Mouse (Mus musculus): ENCODE data around the gene Lamb3.

Gene Lamb3

DNA sequence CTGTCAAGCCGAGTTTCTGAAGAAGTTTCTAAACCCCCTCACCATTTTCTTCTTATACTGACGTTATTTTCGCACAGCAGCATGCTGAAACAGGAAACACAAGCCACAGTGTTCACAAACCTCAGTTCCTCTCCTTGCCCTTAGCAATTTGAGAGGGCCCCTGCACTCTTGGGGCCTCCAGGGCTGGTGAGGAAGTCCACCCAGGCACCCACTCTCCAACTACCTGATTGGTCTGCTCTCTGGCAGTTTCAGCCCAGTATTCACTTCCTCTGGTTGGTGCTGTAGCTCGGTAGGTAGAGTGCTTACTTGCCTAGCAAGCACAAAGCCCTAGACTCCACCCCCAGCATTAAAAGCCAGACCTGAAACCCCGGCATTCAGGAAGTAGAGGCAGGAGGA is 6.1 kb upstream of the Lamb3 start, which contains the start of gene Traf3ip3:
Traf3ip3 (minus strand) TSS at position 321 of the 396 bp plus-strand sequence.
- DNase-seq (ENCODE audit: low read depth), result no peak

DNA sequence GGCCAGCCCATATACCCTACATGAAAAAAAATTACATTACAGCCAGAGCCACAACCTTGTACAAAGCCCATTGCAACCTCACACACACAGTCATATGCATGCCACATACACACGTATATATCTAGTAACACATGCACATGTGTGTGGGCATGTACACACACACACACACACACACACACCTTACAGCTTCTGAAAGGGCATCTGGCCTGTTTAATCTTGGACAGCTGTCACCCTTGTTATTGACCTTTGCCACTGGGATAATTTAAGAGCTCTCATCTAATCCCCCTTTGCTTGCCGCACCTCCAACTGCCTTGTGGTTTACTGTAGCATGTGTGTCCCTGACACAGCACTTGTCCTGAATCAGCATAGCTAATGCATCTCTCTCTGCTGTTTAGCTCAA is 3.7 kb upstream of the Lamb3 start:
- DNase-seq (ENCODE audit: low read depth), result no peak

DNA sequence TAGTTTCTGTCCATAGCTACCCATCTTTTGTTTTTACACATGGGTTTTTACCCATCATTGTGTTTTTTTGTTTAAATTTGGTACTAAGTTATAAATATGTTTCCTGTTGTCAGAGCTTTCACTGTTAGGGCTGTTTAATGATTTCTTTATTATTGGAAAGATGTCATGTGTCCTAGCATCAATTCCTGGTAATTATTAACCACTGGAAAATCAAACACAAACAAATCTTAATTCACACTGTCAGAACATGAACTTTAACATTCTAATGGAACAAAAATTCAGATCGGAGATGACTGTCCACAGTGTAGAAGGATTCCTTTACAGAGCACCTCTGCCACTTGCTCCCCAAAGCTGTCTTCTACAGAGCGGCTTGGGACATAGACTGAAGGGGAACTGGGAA is 2.1 kb upstream of the Lamb3 start:
- no peak for DNase-seq (ENCODE audit: low read depth)

DNA sequence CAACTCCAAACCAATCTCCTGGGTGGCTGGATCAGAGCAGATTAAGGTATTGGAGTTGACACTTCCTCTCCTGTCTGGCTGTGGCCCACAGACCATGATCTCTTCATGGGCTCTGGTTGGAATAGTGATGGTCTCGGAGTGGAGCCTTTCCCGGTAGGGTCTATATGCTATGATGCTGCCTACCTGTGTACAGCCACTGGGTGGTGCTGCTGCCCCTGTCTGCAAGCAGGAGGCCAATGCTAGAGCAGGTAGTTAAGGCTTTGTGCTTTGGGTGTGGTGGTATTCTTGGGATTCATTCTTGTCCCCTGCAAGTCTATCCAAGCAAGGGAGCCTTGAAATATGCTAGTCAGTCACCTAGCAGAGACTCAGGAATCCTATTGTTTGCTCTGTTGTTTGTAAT is 679 bp downstream of the Lamb3 start:
- no peak for DNase-seq (ENCODE audit: low read depth)

DNA sequence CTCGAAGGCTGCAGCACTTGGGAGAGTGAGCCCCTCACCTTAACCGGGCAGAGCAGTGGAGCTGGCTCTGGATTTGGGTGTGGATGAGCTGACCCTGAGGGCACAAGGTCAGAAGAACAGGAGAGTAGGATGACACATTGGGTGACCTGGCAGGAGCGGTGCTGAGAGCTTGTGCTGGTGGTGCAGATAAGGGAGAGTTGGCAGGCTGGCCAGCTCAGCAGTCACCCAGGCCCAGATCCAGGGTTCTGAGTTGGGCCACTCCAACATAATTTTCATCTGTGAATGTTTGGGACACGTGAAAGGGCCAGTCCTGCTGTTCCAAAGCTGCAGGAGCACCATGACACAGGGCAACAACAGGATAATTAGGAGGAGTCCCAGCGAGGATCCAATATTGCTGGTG is 3.9 kb downstream of the Lamb3 start:
- DNase-seq (ENCODE audit: low read depth), result no peak

DNA sequence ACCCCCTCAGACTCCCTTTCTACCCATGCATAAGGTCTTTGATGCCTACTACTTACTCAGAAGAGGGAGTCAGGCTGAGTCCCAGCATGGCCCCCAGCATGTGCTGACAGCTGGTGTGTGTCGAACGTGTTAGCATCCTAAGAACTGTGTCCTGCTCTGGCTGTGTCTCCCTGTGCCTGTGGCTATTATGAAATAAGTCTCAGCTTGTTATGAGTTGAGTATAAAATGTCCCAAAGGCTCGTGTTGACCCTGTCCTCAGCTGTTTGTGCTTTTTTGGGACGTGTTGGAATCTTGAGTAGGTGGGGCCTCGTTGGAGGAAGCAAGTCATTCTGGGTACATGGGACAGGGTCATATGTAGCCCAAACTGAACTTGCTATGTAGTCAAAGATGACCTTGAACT is 6.6 kb downstream of the Lamb3 start:
- no peak for DNase-seq (ENCODE audit: low read depth)

DNA sequence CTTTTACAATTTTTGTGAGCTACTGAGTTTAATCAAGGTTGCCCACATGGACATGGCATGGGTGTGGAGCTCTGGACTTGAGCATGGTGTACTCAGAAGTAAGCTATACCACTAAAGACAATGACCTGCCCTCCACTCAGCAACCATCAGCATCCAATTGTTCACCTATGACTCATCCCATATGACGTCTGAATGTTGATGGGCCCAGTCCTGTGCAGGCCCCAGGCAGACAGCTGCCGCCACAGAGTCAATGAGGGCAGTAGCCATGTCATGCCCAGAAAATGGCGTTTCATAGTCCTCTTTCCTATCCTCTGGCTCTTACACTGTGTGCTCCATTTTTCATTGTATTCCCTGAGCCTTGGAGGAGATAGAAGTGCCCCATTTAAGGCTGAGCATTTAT is 8.5 kb downstream of the Lamb3 start:
- DNase-seq (ENCODE audit: low read depth), result no peak

DNA sequence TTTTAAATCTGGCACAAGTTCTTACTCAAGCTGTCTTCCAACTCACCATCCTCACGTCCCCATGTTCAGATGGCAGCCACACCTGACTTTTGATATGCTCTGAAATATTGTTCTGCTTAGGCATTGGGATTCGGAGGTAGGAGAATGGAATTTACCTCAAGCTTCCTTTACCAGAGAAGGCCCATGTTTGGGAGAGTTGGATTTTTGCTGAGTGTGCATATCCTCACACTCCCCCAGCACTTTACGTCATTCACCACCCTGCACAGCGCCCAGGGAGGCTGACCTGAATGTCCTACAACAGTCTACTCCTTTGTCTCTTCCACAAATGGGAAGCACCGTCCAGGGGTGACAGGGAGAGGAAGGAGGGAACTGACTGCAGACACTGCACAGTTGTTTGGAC is 12.9 kb downstream of the Lamb3 start:
- no peak for DNase-seq (ENCODE audit: low read depth)

DNA sequence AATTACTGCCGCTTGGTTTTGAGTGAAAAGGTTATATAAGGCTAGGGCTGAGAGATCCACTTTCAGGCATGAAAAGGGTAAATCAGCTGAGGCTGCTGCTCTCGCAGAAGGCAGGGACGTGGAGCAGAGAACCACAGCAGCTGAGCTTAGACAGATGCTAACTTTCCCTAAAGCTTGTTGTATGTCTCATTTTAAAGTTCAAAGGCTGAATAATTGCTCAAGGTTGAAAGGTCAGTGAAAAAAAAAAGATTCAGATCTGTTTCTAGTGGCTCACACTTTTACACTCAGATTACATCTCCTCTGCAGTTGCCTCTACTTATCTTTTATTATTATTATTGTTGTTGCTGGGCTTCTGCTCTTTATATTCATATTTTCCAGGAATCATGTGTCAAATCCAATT is 18.0 kb downstream of the Lamb3 start:
- no peak for DNase-seq (ENCODE audit: low read depth)

DNA sequence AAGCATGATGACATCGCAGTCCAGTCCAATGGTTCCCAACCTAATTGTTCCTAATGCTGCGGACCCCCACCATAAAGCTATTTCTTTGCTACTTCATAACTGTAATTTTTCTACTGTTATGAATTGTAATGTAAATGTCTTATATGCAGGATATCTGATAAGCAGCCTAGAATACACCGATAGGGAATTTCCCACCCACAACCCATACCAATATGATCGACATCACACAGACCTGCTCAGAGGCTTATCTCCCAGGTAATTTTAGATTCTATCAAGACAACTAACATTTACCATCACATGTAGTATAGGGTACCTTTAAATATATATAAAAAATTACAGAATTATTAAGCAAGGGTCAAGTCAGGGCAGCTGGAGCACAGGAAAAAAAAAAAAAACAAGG is 18.6 kb downstream of the Lamb3 start:
- DNase-seq (ENCODE audit: low read depth), result no peak

DNA sequence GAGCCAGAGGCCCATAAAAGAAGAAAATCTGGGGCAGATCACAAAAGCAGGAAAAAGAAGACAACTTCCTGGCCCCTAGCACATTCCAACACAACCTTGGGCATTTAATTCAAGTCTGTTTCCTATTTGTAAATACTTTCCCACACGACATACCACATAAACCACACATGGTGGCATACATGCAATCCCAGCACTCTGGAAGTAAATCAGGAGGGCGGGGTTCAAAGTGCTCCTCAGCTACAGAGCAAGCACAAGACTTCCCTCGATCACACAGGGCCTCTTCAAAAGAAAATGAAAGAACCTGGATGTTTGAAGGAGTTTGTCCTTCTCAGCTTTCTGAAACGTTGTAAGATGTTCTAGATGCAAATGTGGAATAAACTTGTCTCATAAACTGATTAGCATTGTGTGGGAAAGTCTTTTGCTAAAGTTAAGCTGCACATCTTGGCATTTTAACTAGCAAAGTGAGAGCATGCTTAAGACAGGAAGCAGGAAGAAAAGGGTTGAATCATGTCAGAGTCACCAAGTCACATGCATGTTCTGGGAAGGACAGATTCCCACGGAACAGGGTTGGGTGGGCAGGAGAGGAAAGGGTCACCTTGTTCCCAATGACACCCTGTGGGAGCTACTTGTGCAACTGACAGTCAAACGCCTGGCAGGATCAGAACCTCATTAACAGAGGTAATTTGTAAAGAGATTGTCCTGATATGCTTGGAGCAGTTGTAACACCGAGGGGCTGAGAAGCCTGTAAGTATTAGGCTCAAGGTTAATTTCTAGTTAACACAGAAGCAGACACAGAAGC is 19.4 kb downstream of the Lamb3 start:
- no peak for DNase-seq (ENCODE audit: low read depth)

DNA sequence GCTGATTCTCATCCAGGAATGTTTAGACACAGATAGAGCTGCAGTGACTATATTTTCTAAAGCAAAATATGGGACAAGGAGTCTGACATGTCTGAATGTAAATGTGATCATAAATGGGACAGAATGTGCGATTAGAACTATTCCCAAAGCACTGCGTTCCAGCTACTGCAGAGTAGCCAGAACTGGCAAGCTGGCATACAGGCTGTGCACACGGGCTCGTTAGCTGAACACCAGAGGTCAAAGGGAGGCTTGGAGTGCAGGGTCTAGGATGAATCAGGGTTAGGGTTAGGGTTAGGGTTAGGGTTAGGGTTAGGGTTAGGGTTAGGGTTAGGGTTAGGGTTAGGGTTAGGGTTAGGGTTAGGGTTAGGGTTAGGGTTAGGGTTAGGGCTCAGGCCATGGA is 20.0 kb downstream of the Lamb3 start:
- DNase-seq (ENCODE audit: low read depth), result no peak

DNA sequence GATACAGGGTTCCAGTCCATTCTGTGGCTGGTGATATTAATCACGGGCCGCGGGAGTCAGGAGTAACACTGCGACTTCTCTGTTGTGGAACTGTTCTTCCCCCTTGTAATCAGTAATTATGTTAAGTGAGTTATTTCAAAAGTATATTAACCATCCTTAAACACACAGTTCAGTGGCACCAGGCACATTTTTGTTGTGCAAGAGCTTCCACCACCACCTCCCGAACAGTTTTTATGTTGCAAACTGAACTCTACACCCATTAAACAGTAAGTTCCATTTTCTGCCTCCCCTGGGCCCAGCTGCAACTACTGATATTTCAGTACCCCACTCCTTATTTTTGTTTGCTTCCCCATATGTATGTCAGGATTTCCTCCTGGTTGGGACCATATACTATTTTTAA is 22.1 kb downstream of the Lamb3 start:
- DNase-seq (ENCODE audit: low read depth), result no peak

DNA sequence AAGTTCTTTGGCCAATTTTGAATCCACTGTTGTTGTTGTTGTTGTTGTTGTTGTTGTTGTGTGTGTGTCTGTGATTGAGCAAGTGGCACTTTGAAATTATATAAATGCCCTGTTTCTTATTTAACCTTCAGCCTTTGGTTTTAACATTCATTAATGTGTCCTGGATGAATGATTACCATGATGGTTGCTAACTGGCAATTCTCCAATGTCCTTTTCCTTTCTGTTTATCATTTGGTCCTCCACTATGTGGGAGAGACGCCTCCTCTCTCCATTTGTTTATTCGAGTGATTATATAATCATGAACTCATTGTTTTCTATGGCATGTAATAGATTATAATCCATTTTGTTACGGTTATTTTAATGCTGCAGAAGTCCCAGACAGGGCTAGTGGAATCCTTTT is 23.0 kb downstream of the Lamb3 start:
- no peak for DNase-seq (ENCODE audit: low read depth)

DNA sequence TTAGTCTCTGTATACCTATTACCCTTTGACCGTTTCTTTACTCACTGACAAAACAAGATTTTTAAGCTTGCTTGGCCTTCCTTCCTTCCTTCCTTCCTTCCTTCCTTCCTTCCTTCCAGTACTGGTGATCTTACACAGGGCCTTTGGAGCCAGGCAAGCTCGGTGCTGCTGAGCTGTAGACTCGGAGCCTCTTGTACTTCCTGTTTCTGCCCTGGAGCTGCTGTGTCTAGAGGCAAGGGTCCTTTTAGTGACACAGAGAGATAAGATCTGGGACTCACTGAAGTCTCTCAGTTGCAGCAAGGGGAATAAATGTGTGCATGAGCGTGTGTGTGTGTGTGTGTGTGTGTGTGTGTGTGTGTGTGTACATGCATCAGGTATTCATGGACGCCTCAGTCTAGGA is 23.4 kb downstream of the Lamb3 start:
- DNase-seq (ENCODE audit: low read depth), result no peak

DNA sequence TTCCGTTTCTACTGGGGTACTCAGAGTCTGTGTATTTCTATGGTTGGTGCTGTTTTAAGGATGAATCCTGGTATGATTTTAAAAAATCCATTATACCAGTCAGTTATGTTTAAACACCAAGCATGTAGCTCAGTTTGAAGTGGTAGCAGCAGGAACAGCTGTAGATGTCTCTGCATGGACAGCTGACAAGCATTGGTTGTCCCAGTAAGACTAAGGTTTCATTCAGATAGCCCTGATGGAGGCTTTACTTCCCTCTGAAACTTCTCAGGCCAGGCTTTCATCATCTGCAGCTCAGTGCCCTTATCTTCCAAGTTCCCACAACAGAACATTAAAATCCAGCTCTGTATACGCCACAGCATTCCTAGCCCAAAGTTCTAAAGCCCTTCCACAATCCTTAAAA is 25.2 kb downstream of the Lamb3 start:
- DNase-seq (ENCODE audit: low read depth), result no peak

DNA sequence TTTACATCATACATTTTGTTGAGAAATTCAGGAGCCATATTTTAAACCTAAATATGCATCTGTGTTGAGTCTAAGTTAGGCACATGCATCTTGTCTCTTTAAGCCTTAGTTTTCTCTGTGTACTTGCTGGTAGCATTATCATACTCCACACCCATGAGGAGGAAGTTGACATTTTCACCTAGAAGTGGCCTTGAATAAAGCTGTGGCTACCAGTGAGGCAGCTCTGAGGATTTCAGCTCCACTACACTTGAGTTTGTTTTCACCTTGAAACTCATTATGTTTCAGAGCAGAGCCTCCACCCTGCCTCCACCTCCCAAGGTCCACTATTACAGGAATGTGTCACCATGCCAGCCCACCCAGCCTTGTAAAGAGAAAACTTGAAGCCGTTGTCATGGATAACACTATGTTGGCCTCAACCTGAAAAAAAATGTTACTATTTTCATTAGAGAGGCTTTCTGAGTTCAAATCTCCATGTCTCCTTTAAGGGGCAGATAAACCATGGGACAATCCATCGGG is 26.7 kb downstream of the Lamb3 start:
- no peak for DNase-seq (ENCODE audit: low read depth)

DNA sequence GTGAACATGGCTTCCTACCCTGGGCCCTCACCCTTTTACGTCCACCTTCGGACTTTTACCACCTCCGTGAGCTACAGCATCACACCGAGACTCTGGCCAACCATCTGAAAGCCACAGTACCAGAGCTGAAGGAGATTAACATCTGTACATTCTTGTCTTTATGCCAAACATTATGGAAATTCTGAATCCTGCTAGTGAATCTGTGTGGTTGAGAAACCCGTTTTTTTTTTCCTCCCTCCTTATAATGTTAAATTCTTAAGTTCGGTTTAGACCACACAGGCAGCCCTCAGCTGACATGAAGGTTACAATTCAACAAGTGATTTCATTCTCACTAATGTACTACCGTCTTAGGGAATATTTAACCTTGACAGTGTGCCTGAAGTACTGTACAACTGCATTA is 27.4 kb downstream of the Lamb3 start:
- DNase-seq (ENCODE audit: low read depth), result no peak

DNA sequence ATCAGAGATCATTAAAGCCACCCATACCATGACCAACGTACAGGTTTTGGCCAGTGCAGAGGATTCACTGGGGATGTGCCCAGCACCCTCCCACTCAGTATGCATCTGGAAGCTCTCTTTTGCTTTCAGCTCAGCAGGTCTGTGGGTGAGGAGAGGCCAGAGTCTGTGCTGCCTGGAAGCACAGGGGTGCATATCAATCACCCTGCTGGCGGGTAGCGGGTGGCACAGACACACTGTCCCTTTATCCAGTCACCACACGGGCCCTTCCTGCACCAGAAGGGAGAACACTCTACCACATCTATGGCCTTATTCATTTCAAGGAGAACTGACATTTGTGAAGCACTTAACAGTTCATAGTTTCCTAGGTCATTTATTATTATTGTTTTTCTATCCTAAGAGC is 30.9 kb downstream of the Lamb3 start:
- no peak for DNase-seq (ENCODE audit: low read depth)

DNA sequence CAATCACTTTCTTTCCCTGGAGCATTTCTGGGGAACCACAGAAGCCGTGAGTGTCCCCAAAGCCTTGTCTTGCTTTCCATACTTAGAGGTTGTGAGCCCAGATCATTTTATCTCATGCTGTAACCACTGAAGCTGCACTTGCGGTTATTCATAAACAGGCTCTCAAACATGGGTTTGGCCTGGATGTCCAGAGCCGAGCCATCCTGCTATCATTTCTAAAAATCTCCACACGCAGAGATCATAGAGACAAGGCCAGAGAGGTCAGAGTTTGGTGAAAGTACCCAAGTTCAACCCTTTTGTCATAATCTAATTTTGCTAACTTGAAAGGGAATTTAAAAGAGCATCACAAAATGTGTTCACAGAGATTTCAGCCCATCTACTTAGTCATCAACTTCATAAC is 33.9 kb downstream of the Lamb3 start:
- no peak for DNase-seq (ENCODE audit: low read depth)

DNA sequence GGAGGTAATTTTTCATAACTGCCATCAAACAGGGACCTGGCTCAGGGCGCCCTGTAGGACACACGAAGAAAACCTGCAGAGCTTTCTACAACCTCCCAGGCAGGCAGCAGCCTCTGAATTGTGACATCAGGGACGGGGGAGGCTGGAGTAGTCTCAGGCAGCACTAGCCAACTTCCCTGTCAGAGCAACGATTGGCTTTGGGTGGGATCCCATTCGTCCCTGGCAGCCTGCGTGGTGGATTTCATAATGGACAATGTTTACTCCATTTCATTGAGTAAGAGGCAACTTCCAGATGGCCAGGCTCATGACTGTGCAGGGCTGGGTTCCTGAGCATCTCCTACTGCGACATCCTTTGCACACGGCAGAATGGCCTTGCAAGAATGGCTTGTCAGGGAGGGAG is 34.7 kb downstream of the Lamb3 start:
- no peak for DNase-seq (ENCODE audit: low read depth)

DNA sequence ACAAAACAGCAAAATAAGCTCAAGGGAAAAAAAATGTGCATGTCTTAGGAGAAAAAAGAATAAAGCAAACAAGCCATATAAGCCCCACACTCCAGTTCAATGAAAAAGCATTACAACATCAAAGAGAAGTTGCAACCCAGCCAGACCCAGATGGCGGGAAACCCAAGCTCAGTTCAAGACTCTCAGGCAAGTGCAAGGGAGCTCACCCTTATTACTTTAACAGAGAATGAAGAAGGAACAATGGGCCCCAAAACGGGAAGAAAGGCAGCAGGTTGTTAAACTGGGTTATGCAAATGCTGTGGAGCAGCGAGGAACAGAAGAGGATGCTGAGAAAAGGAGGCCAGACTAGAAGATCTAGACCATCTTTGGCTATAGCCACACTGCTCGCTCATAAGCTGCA is 35.4 kb downstream of the Lamb3 start:
- DNase-seq (ENCODE audit: low read depth), result no peak

DNA sequence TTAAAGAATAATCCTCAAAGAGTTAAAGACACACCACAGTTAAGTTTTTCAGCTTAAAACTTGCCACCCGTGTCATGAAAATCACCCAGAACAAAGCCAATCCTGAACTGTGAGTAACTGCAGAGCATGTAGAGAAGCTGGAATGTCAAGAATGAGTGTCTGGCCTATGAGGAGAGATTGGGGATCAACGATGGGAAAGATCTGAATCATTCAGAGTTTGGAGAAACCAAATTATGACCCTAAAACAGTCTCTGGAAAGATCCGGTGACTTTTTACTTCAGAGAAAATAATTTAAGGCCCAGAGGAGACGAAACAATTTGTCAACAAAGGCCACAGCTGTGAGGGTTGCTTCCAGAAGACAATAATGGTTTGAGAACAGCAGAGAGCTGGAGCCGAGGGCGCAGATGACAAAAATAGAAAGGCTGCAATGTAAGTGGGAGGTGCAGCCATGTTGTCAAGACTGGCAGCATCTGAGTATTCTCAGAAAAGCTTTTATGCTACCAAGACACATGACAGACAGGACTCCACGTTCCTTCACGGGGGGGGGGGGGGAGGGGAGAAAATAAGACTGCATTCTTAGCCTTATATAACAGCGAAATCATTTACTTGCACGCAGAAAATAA is 36.2 kb downstream of the Lamb3 start:
- DNase-seq (ENCODE audit: low read depth), result no peak

DNA sequence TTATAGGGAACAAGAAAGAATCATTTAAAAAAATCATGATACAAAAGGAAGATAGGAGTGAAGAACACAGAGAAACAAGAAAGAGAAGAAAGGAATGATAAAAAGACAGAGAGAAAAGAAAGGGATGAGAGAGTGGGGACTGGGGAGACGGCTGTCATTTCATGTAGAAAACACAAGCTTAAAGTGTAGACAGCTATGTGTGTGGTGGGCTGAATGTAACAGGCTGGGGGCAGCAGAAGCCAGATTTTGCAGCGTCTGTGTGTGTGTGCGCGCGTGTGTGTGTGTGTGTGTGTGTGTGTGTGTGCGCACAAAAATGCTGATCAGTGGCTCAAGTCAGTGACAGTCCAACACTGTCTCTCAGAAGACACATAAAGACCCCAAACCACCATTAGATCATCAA is 36.7 kb downstream of the Lamb3 start:
- no peak for DNase-seq (ENCODE audit: low read depth)

Data from c-Kit-positive CD71-positive TER-119-negative erythroid progenitor cells, embryonic 14.5 days (primary cell).